Mouse (Mus musculus) testis, adult 2 months (tissue): Measurements from ENCODE around the gene Ubr3.
"Not testable (repeated sequence)": the region's sequence is repeated elsewhere in the genome, so short reads cannot be mapped to it uniquely, and the experiment has no call there.

Experiments used
- CTCF ChIP-seq: fragments of 200-500 bp; IDR thresholded peaks from 2 replicates; pipeline ENCODE4 v1.5.1; 2012; ENCODE audit warnings: low read depth, mild to moderate bottlenecking, inconsistent platforms, low read length, moderate library complexity; ENCODE audit not compliant: control insufficient read depth, insufficient read depth, insufficient replicate concordance
- POLR2A ChIP-seq: fragments of 200-500 bp; IDR thresholded peaks from 2 replicates; pipeline ENCODE4 v1.6.1; 2012; ENCODE audit warnings: low read depth, mild to moderate bottlenecking, inconsistent platforms, low read length, moderate library complexity; ENCODE audit not compliant: control insufficient read depth

GRCm38 (mm10) chr2:69994082-69994736 is 97.2 kb downstream of the Ubr3 start:
- TF ChIP-seq POLR2A, CTCF: not testable (repeated sequence)
